Mouse (Mus musculus) midbrain, embryonic 13.5 days (tissue): ENCODE measurements around the gene Prss1. TPM values are rescaled to one million over a fixed set of nuclear protein-coding genes. Genes with fewer than 3 reads are reported as not detected.
"Not testable (repeated sequence)": the region's sequence is repeated elsewhere in the genome, so short reads cannot be mapped to it uniquely, and the experiment has no call there.

Experiments used
- ATAC-seq: fragments of 200-750 bp; cut with Nextera tagmentation; 2 replicates; pipeline ENCODE4 v1.8.0; 2017; ENCODE audit warnings: mild to moderate bottlenecking, moderate TSS enrichment, moderate library complexity
- H3K27ac ChIP-seq: fragments of 300-500 bp; sonication (generic); 2 replicates; pipeline ENCODE4 v1.5.1; 2015; ENCODE audit warnings: inconsistent platforms, mild to moderate bottlenecking, moderate library complexity
- H3K27me3 ChIP-seq: fragments of 300-500 bp; sonication (generic); 2 replicates; pipeline ENCODE4 v1.6.1; 2015; ENCODE audit warnings: mild to moderate bottlenecking, inconsistent platforms
- H3K36me3 ChIP-seq: fragments of 300-500 bp; sonication (generic); 2 replicates; pipeline ENCODE4 v1.6.1; 2015; ENCODE audit warnings: mild to moderate bottlenecking, inconsistent platforms
- H3K4me1 ChIP-seq: fragments of 300-500 bp; sonication (generic); replicated peaks from 2 replicates; pipeline ENCODE4 v1.6.1; 2015; ENCODE audit warnings: inconsistent platforms
- H3K4me2 ChIP-seq: fragments of 300-500 bp; sonication (generic); replicated peaks from 2 replicates; pipeline ENCODE4 v1.6.1; 2015; ENCODE audit warnings: moderate library complexity, mild to moderate bottlenecking, inconsistent platforms
- H3K4me3 ChIP-seq: fragments of 300-500 bp; sonication (generic); replicated peaks from 2 replicates; pipeline ENCODE4 v1.5.1; 2015; ENCODE audit warnings: mild to moderate bottlenecking, inconsistent platforms
- H3K9ac ChIP-seq: fragments of 300-500 bp; sonication (generic); replicated peaks from 2 replicates; pipeline ENCODE4 v1.6.1; 2015; ENCODE audit warnings: mild to moderate bottlenecking, inconsistent platforms
- H3K9me3 ChIP-seq: fragments of 300-500 bp; sonication (generic); 2 replicates; pipeline ENCODE4 v1.6.1; 2016; ENCODE audit warnings: mild to moderate bottlenecking, inconsistent platforms
- WGBS: fragments of 180-500 bp; shearing (Covaris S2); methylation state at CpG from one replicate; pipeline ENCODE4 v1.1.7; 2015; 5-methylcytosine and 5-hydroxymethylcytosine counted together
- polyA plus RNA-seq: library from polyadenylated mRNA; unstranded; fragments of >200 nt; fragmentation: Nextera tagmentation; extraction: Ambion mirVana; gene quantifications from 2 replicates; pipeline ENCODE4 v1.2.1, GENCODE M21; 2015

The Prss1 gene
- not detected in 2 replicates for polyA plus RNA-seq

DNA sequence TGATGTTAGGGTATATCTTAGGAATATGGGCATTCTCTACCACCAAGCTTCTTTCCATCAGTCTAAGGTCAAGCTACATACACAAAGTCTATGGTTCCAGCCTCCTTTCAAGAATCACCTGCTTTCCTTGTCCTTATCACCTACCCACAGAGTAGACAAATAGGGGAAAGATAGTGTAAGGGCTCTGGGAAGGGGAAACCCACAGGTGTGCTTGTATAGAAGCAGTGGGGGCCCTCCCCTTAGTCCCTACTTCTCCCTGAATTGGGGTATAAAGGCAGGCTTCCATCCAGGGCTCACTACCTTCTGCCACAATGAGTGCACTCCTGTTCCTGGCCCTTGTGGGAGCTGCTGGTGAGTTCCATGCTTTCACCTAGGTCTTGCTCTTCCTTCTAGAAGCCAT, at the start of gene Prss1:
Gene Prss1, plus strand, starts transcription at position 301 of the 400 bp plus-strand sequence.
- not testable (repeated sequence) for H3K9me3 ChIP-seq, H3K9ac ChIP-seq, H3K27me3 ChIP-seq, ATAC-seq, H3K4me2 ChIP-seq, H3K27ac ChIP-seq, H3K4me3 ChIP-seq, H3K36me3 ChIP-seq, H3K4me1 ChIP-seq

DNA sequence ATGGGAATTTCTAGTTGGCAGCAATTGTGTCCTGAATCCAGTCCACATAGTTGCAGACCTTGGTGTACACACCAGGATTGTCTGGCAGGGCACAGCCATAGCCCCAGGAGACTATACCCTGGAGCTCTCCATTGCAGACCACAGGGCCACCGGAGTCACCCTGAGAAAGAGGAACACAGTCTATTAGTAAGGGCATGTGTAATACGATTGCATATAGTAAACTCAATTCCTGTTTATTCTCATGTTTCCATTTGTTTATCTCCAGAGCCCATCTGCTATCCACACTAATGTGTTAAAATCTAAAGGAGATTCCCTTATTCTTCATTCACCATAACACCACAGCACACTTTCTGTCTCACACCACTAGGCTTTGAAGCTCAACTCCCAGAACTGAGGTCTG, 16.5 kb upstream of the Prss1 start:
- not testable (repeated sequence) for H3K9ac ChIP-seq, H3K4me1 ChIP-seq, H3K27me3 ChIP-seq, H3K9me3 ChIP-seq, H3K27ac ChIP-seq, ATAC-seq, H3K36me3 ChIP-seq, H3K4me3 ChIP-seq, H3K4me2 ChIP-seq
- 83% methylated on average over 1 of the region's 2 CpGs for WGBS

DNA sequence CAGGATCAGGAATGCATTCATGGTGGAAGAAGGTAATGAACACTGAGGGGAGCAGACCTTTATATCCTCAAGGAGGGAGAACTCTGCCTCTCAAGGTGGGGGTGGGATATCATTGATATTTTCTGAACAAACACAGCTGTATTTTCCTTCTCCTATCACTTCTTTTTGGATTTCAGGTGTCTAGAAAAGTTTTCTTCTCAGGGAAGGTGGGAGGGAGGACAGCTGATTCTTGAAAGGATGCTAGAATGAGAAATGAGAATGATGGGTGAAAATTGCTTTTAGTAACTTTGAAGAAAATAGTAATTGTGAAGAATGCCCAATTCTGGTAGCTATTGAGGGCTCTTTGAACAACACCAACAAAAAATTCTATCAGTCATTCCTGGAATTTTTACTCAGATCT, 12.7 kb upstream of the Prss1 start, which contains the start of gene Gm10334:
Gene Gm10334, minus strand, starts transcription at position 101 of the 400 bp plus-strand sequence.
- not testable (repeated sequence) for ATAC-seq, H3K9ac ChIP-seq, H3K4me2 ChIP-seq, H3K36me3 ChIP-seq, H3K4me3 ChIP-seq, H3K4me1 ChIP-seq, H3K27me3 ChIP-seq, H3K9me3 ChIP-seq, H3K27ac ChIP-seq

DNA sequence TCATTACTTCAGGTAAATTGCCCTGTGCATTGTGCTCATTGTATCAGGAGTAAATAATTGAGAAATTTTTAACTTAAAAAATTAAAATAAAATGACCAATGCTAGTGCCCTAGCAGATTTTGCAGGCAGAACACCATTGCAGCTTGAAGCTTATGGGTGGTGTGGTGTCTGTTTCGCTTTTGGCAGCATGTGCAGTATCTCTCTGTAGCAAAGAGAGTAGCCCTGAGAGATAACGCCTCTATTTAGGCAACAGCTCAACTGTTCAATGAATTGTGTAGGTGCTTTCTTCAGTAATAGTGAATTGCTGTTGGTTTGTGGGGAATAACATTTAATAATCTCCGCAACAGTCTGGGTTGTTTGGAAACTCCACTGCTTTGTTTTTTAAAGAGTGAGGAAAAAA, 40.6 kb downstream of the Prss1 start:
- no peak overlapping the region for H3K27ac ChIP-seq
- H3K27me3 ChIP-seq: no peaks in the 10 kb centered on the region
- H3K36me3 ChIP-seq: no peaks in the 10 kb centered on the region
- no peak overlapping the region for H3K4me3 ChIP-seq
- ATAC-seq: no peak
- no peak overlapping the region for H3K9ac ChIP-seq
- no peaks in the 10 kb centered on the region for H3K4me1 ChIP-seq
- H3K4me2 ChIP-seq: no peak overlapping the region
- 90% methylated on average over 3 of the region's 3 CpGs for WGBS
- no peaks in the 10 kb centered on the region for H3K9me3 ChIP-seq

DNA sequence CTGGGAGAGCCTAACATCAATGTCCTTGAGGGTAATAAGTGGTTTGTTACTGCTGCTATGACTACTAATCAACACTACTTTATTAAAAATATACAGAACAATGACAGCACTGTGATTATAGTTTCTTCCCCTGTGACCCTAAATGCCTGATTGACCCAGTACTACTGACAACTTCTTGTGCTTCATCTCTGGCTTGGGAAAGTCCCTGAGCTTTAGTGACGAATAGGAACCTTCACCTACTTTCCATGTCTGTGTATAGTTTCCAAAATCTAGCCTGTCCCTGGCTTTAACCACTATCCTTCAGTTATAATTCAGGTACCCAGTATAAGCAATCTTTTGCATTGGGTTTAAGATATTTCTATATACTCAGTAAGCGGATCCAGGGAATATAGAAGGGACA, 46.2 kb downstream of the Prss1 start:
- 84% methylated on average over 2 of the region's 2 CpGs for WGBS
- H3K27me3 ChIP-seq: no peaks in the 10 kb centered on the region
- no peak overlapping the region for H3K9ac ChIP-seq
- no peaks in the 10 kb centered on the region for H3K36me3 ChIP-seq
- no peaks in the 10 kb centered on the region for H3K9me3 ChIP-seq
- no peaks in the 10 kb centered on the region for H3K4me1 ChIP-seq
- no peak overlapping the region for H3K4me3 ChIP-seq
- no peak overlapping the region for H3K27ac ChIP-seq
- no peak for ATAC-seq
- H3K4me2 ChIP-seq: no peak overlapping the region

DNA sequence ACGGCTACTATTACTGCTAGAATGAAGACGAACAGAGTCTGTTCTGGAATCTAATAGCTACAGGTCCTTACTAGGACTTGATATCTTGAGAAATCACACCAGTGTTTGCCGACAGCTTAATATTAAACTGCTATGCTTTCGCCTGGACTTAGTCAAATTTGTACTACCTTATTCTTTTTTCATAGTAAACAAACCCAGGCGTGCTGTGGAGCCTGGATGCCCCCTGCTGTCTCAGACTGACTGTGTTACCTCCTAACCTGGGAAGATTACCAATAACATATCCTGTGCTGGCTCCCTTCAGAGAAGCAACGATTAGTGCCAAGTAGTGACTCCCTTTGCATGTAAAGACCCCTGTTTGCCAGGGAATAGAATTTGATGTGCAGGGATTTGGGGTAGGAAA, 46.6 kb downstream of the Prss1 start:
- no peak overlapping the region for H3K27ac ChIP-seq
- no peaks in the 10 kb centered on the region for H3K9me3 ChIP-seq
- ATAC-seq: no peak
- H3K27me3 ChIP-seq: no peaks in the 10 kb centered on the region
- H3K9ac ChIP-seq: no peak overlapping the region
- WGBS: 81% methylated on average over 6 of the region's 6 CpGs
- no peak overlapping the region for H3K4me3 ChIP-seq
- no peaks in the 10 kb centered on the region for H3K36me3 ChIP-seq
- H3K4me2 ChIP-seq: no peak overlapping the region
- H3K4me1 ChIP-seq: no peaks in the 10 kb centered on the region

Other genes starting within 250 kb of the Prss1 start
- not detected in 2 replicates for gene Try4, start 156.7 kb upstream of the Prss1 start, polyA plus RNA-seq
- gene Try5, start 142.1 kb upstream of the Prss1 start, polyA plus RNA-seq: not detected in 2 replicates
- gene Try10, start 104.8 kb upstream of the Prss1 start, polyA plus RNA-seq: not detected in 2 replicates
- gene Prss3, start 81.3 kb upstream of the Prss1 start, polyA plus RNA-seq: not detected in 2 replicates
- gene Gm5771, start 66.6 kb upstream of the Prss1 start, polyA plus RNA-seq: not detected in 2 replicates
- gene Gm10334, start 12.8 kb upstream of the Prss1 start, polyA plus RNA-seq: not detected in 2 replicates
- not detected in 2 replicates for gene Prss2, start 62.9 kb downstream of the Prss1 start, polyA plus RNA-seq
- gene Ephb6, start 146.6 kb downstream of the Prss1 start, polyA plus RNA-seq: 26.6 and 31.2 TPM in 2 replicates
- 0.67 and 0.90 TPM in 2 replicates for gene Trpv6, start 177.5 kb downstream of the Prss1 start, polyA plus RNA-seq
- not detected in 2 replicates for gene Trpv5, start 221.8 kb downstream of the Prss1 start, polyA plus RNA-seq
- gene Llcfc1, start 225.5 kb downstream of the Prss1 start, polyA plus RNA-seq: not detected in 2 replicates
- gene Kel, start 245.4 kb downstream of the Prss1 start, polyA plus RNA-seq: 0.78 and 1.2 TPM in 2 replicates